Mouse (Mus musculus) skeletal muscle tissue, adult 2 months (tissue): ENCODE measurements at regions not wholly inside any gene's neighbourhood (a gene's known extent, or its start where the extent isn't known, plus 50 kb on each side); places are given as distances from the start of the nearest gene placed in this dataset.

Experiments used
- DNase-seq: peaks from one replicate; pipeline ENCODE4 v3.0.0-alpha.2; 2012; ENCODE audit warnings: low read depth, low spot score

- no peak for DNase-seq
These were observed 121.5 kb upstream of the Ifne start for GRCm38 (mm10) chr4:89001470-89001869.

GRCm38 (mm10) chr4:89000855-89001254 is 120.9 kb upstream of the Ifne start:
- DNase-seq, result no peak

- DNase-seq, result no peak
These were observed 120.2 kb upstream of the Ifne start for GRCm38 (mm10) chr4:89000200-89000599.

- DNase-seq, result no peak
These were observed 118.3 kb upstream of the Ifne start for GRCm38 (mm10) chr4:88998286-88998685.

- no peak for DNase-seq
These were observed 115.3 kb upstream of the Ifne start for GRCm38 (mm10) chr4:88995129-88995919.

GRCm38 (mm10) chr4:88994486-88994885 is 114.5 kb upstream of the Ifne start:
- DNase-seq, result no peak

- DNase-seq, result no peak
These were observed 112.5 kb upstream of the Ifne start for GRCm38 (mm10) chr4:88992498-88992897.

GRCm38 (mm10) chr4:88988363-88988762 is 108.4 kb upstream of the Ifne start:
- DNase-seq, result no peak

- no peak for DNase-seq
These were observed 107.1 kb upstream of the Ifne start for GRCm38 (mm10) chr4:88987103-88987502.

- no peak for DNase-seq
These were observed 102.5 kb upstream of the Ifne start for GRCm38 (mm10) chr4:88982457-88982856.

GRCm38 (mm10) chr4:88977099-88977888 is 97.3 kb upstream of the Ifne start:
- DNase-seq, result no peak

GRCm38 (mm10) chr4:88974535-88974934 is 94.5 kb upstream of the Ifne start:
- peak; percentile 44 for DNase-seq

GRCm38 (mm10) chr4:88969134-88969841 is 89.3 kb upstream of the Ifne start:
- DNase-seq, result no peak

GRCm38 (mm10) chr4:88959621-88960020 is 79.6 kb upstream of the Ifne start:
- DNase-seq, result no peak

- no peak for DNase-seq
These were observed 76.6 kb upstream of the Ifne start for GRCm38 (mm10) chr4:88956605-88957004.

GRCm38 (mm10) chr4:88956151-88956550 is 76.2 kb upstream of the Ifne start:
- DNase-seq, result no peak

- DNase-seq, result no peak
These were observed 75.6 kb upstream of the Ifne start for GRCm38 (mm10) chr4:88955571-88955970.

GRCm38 (mm10) chr4:88954045-88954444 is 74.0 kb upstream of the Ifne start:
- DNase-seq, result no peak

- DNase-seq, result no peak
These were observed 71.0 kb upstream of the Ifne start for GRCm38 (mm10) chr4:88951034-88951336.

- DNase-seq, result no peak
These were observed 70.4 kb upstream of the Ifne start for GRCm38 (mm10) chr4:88950181-88951033.

GRCm38 (mm10) chr4:88948027-88948859 is 68.2 kb upstream of the Ifne start:
- DNase-seq, result no peak
